Mouse (Mus musculus) thymus, postnatal 36 days (tissue): ENCODE results near the gene Snx3.

Source experiments
- DNase-seq, 2 experiments: peaks; one replicate each; pipeline ENCODE4 v3.0.0; 2022; ENCODE audit warnings: mixed read lengths in 2 of 2

Gene Snx3

GRCm38 (mm10) chr10:42510141-42510540, 8.3 kb downstream of the Snx3 start:
- no peak for DNase-seq

- no peak for DNase-seq
Observed at GRCm38 (mm10) chr10:42511184-42512135, 9.6 kb downstream of the Snx3 start.

DNA sequence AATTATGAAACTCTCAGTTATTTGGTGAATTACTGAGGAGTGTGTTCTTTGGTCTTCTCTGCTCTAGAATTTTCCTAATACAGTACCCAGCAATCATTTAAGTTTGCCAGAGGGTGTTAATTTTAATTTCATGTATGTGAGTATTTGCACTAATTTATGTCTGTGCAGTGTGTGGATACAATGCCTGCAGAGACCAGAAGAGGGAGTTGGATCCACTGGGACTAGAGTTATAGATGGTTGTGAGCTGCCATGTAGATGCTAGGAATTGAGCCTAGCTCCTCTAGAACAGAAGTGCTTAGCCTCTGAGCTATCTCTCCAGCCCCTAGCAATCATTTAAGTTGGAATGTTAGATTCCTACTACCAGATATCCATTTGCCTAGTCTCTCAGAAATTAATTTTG, 12.3 kb downstream of the Snx3 start:
- DNase-seq: no peak

- DNase-seq: peak; percentile 34 to 40
Observed at GRCm38 (mm10) chr10:42518363-42518762, 16.5 kb downstream of the Snx3 start.

- DNase-seq: no peak
Observed at GRCm38 (mm10) chr10:42521315-42521981, 19.6 kb downstream of the Snx3 start.

GRCm38 (mm10) chr10:42522912-42523311, 21.1 kb downstream of the Snx3 start:
- DNase-seq: no peak

GRCm38 (mm10) chr10:42523556-42524162, 21.8 kb downstream of the Snx3 start:
- no peak for DNase-seq

DNA sequence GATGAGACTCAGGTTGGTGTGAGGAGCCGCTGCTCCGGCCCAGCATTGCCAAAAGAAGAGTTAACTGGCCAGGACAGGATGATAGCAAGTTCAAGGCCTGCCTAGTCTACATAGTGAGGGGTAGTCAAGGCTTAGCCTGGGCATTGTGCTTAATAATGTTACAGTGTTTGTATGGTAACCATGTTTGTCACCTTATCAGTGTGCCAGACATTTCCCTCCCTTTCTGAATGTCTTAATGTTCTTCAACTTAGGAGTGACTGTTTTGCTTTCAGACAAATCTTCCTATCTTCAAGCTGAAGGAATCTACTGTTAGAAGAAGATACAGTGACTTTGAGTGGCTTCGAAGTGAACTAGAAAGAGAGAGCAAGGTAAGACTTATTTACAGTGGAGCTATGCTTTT, 23.9 kb downstream of the Snx3 start:
- no peak for DNase-seq

- no peak for DNase-seq
Observed at GRCm38 (mm10) chr10:42533836-42534453, 32.1 kb downstream of the Snx3 start.

DNA sequence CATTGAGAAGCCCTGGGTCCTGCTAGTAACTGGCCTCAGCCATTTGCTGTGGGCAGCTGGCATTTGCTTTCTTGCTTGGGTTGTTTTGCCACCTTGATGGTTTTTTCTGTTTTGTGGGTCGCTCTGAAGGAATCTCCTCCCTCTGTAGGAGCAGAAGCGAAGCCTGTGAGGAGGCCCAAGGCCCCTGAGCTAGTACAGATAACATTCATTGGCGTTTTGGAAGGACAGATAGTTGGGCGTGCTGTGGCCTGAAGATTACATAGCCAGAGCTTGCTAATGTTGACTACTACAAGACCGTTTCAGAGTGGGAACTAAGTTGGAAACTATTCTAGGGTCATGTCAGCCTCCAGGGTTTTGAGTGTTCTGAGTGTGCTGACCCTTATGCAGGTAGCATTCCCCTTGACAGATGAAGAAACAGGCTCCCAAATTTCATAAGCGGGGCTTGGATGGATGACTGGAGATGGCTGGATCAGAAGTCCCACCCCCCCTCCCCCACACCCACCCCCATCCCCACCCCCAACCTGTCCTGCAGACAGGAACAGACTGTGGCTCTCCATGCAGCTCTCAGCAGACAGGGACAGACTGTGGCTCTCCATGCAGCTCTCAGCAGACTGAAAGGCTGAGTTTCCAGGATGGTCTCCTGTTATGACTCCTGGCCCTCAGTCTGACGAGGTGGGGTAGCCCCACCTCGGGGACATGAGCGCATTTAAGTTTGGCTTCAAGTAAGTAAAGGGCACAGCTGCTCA, 35.9 kb downstream of the Snx3 start:
- DNase-seq: no peak

GRCm38 (mm10) chr10:42545707-42546503, 44.1 kb downstream of the Snx3 start:
- no peak for DNase-seq

DNA sequence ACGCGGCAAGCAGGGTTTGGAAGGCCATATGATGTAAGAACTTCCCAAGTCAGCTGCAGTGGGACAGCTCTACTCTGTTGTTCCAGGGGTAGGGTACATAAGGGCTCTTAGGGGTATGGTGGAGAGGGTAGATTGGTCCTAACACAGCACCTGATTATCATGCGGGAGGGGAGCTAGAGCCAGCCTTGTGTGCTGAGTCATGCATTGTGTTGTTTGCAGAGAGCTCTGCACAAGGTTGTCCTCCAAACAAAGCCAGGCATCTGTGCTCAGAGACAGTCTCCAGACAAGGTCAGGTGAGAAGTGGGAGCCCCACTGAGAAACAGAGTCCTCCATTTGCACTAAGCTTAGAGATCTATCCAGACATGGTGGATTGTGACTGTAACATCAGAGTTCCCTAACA, 44.7 kb downstream of the Snx3 start:
- DNase-seq: no peak

GRCm38 (mm10) chr10:42559581-42560200, 57.9 kb downstream of the Snx3 start:
- no peak for DNase-seq

- DNase-seq: no peak
Observed at GRCm38 (mm10) chr10:42562272-42562671, 60.4 kb downstream of the Snx3 start.

- no peak for DNase-seq
Observed at GRCm38 (mm10) chr10:42572567-42572966, 70.7 kb downstream of the Snx3 start.

DNA sequence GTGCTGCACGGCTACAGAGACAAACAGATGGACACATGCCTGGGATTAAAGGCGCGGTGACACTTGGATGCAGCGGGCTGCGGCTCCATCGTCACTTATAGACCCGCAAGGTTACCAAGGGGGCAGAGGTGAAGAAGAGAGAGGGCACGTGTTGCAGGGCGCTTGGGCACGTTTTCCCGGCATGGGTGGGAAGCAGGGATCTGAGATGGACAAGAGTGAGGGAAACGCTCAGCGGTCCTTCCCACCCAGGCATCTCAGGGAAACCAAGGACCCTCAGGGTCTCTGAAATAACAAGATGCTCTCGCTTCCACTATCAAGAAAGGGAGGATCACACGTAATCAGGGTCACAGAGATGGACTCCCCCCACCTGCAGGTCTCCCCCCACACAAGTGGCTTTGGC, 71.1 kb downstream of the Snx3 start:
- DNase-seq: no peak

- no peak for DNase-seq
Observed at GRCm38 (mm10) chr10:42574639-42575038, 72.8 kb downstream of the Snx3 start.

DNA sequence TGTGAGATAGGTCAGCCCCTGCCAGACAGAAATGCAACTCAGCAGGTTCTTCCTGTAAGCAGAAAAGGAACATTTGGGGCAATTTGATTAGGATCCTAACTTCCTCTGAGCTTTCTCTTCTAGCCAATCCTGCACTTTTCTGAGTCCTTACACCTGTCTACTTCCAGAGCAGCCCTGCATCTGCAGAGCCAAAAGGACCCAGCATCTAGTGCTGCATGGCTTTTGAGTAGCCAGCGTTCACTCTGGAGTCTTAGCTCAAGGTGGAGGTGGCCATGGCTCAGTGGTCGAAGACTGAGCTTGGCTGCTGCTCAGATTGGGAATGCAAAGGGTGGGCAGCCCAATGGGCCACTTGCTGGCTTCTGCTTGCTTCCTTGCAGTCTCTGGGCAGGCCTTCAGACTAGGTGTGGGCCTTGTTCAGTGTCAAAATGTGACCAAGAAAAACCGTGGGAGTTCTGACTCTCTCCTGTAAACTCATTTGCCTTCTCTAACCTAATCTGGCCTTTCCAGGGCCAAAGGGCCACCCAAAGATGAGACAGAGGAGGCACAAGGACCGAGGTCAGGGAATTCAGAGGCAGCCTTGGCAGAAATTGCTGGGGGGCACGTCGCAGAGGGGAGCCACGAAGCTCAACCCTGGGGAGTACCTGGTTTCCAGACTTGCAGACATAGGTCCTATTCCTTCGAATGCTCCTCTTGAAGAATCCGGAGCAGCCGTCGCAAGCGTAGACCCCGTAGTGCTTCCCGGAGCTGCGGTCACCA, 75.9 kb downstream of the Snx3 start:
- no peak for DNase-seq

- no peak for DNase-seq
Observed at GRCm38 (mm10) chr10:42578281-42578675, 76.4 kb downstream of the Snx3 start.
